Comparison of ENCODE assay signal across 9 mouse cellular contexts in the genomic region with DNA sequence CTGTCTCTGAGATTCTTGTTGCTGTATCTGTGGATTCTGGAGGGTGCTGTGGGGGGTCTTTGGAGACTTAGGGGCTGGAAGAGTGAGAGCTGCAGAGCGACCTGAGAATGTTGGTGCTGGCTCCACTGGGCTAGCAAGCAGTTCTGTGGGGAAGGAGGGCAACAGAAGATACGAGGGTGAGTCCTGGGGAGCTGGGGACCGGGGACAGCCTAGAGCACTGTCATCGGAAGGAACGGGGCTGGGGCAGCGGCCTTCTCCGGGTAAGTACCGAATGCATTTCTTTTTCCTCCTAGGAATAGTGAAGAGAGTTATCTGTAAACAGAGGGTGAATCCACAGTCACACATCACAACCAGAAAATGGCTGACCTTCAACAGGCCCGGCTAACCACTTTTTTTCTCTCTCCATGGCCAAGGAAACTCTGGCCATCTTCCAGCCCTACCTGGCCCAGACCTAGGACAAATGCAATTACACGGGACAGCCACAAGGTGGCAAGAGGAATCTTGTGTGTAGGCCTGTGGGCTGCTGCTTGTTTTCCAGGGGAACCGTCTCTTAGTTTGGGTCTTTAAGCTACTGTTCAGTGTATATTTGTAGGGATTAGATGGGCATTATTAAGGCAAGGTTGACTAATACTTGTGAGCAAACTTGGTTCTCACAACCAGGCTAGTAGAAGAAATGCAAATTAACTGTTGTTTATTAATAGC. TPM values are rescaled to one million over a fixed set of nuclear protein-coding genes. Genes with fewer than 3 reads are reported as not detected.
DNase-seq lines count a peak whose midpoint lies in the region; ATAC-seq and TF ChIP-seq lines count a peak whose summit lies in the region.
"Had no signal": no experiment of that assay in that cellular context is flagged by ENCODE, and none has a peak within 500 bp of the region (broad histone marks: within the 10 kb centered on the region; RNA-seq: fewer than 3 reads in every experiment).

No protein-coding gene starts in this region.

- no peak overlapping the region for H3K4me3 ChIP-seq in limb, embryonic 15.5 days
- no peak overlapping the region for H3K4me3 ChIP-seq in neural tube, embryonic 11.5 days (ENCODE audit: low read depth, low read length)
- H3K4me3 ChIP-seq: erythroblast, embryonic 14.5 days had no signal

- H3K4me2 ChIP-seq in limb, embryonic 15.5 days: no peak overlapping the region
- no peak overlapping the region for H3K4me2 ChIP-seq in neural tube, embryonic 11.5 days (ENCODE audit: low read depth)

- peak; percentile 66 for ATAC-seq in Patski
- peak; percentile 53; the same call in 1 of the 2 replicates for ATAC-seq in limb, embryonic 15.5 days (ENCODE audit: insufficient number of reproducible peaks, low FRiP score, low TSS enrichment, low read depth)
- no peak; the same call in 1 of the 2 replicates for ATAC-seq in neural tube, embryonic 11.5 days (ENCODE audit: insufficient read depth, low FRiP score, low TSS enrichment)

- CTCF ChIA-PET in Patski (lab: Charles Lee): interaction anchor here (0.6 to 2.9 kb wide), 16 partner anchors 9 to 97 kb away, joined by 3 to 30 read pairs (median 5); no protein-coding TSS in a partner anchor

- no peak overlapping the region for H3K9ac ChIP-seq in limb, embryonic 15.5 days
- no peak overlapping the region for H3K9ac ChIP-seq in neural tube, embryonic 11.5 days (ENCODE audit: low read length)

- POLR2A ChIA-PET in Patski (lab: Charles Lee): interaction anchor here (0.6 to 1.4 kb wide), 4 partner anchors 19 to 131 kb away, joined by 3 to 5 read pairs (median 3); no protein-coding TSS in a partner anchor

- H3K4me1 ChIP-seq in limb, embryonic 15.5 days: 0 out of 2 replicates have a peak, but pooled peaks cover 5% of the 10 kb centered on the region
- H3K4me1 ChIP-seq in neural tube, embryonic 11.5 days (ENCODE audit: control insufficient read depth, insufficient read depth, low read length): no peaks in the 10 kb centered on the region

- H3K27me3 ChIP-seq in Patski: no peaks in the 10 kb centered on the region
- H3K27me3 ChIP-seq in limb, embryonic 15.5 days: no peaks in the 10 kb centered on the region
- no peaks in the 10 kb centered on the region for H3K27me3 ChIP-seq in neural tube, embryonic 11.5 days (ENCODE audit: control insufficient read depth, insufficient read depth, low read length)

- peaks cover 25% of the 10 kb centered on the region for H3K36me3 ChIP-seq in limb, embryonic 15.5 days
- no peaks in the 10 kb centered on the region; the same call in 1 of the 2 replicates for H3K36me3 ChIP-seq in neural tube, embryonic 11.5 days (ENCODE audit: control insufficient read depth, insufficient read depth, low read length)

- 67% methylated on average over 11 of the region's 11 CpGs for WGBS in limb, embryonic 15.5 days
- 73% methylated on average over 11 of the region's 11 CpGs for WGBS in neural tube, embryonic 11.5 days

- H3K9me3 ChIP-seq in limb, embryonic 15.5 days: no peaks in the 10 kb centered on the region
- H3K9me3 ChIP-seq in neural tube, embryonic 11.5 days (ENCODE audit: control insufficient read depth, low read length): no peaks in the 10 kb centered on the region

- in situ Hi-C loops in Patski (cut with MboI; ENCODE audit: low pct_unique_long_range_greater_than_20kb): no loop called here

- TF ChIP-seq CTCF in Patski (IDR thresholded peaks at IDR 0.05): peak; percentile 90

- peak; percentile 76 for DNase-seq in 3T3-L1 (ENCODE audit: low read depth, low spot score)
- no peak for DNase-seq in Patski (ENCODE audit: low read depth, low spot score)
- DNase-seq in cerebellum, postnatal 25 days: peak; percentile 84 to 88
- peak; percentile 67 for DNase-seq in gastrocnemius, postnatal 10 days
- peak; percentile 91 for DNase-seq in kidney, adult 9 months
- peak; percentile 61 for DNase-seq in neural tube, embryonic 11.5 days (ENCODE audit: low spot score)
- peak; percentile 25 to 55 for DNase-seq in thymus, postnatal 10 days (ENCODE audit: low spot score in 2 of 2)

- H3K27ac ChIP-seq in limb, embryonic 15.5 days: no peak overlapping the region; the same call in 1 of the 2 replicates
- no peak overlapping the region for H3K27ac ChIP-seq in neural tube, embryonic 11.5 days (ENCODE audit: low read depth, low read length)

RNA-seq across cellular contexts. Expression of a gene that starts 22.0 kb away (rescaled TPM):
- polyA plus RNA-seq in Patski (2021): 485 TPM
- 100 to 1,000 TPM; 254 to 257 TPM for total RNA-seq in gastrocnemius, postnatal 10 days (2021)
- polyA plus RNA-seq in limb, embryonic 15.5 days (2015; fragmentation: Nextera tagmentation; extraction: Ambion mirVana): 702 and 744 TPM in 2 replicates
- 915 and 972 TPM in 2 replicates for polyA plus RNA-seq in neural tube, embryonic 11.5 days (2014; fragmentation: Nextera tagmentation; extraction: Ambion mirVana)

RNA-seq across cellular contexts. Expression of a gene that starts 29.0 kb away (rescaled TPM):
- 5.4 TPM for polyA plus RNA-seq in Patski (2021)
- total RNA-seq in gastrocnemius, postnatal 10 days (2021): 1 to 10 TPM; 2.0 to 4.6 TPM
- polyA plus RNA-seq in limb, embryonic 15.5 days (2015; fragmentation: Nextera tagmentation; extraction: Ambion mirVana): 9.6 and 9.8 TPM in 2 replicates
- polyA plus RNA-seq in neural tube, embryonic 11.5 days (2014; fragmentation: Nextera tagmentation; extraction: Ambion mirVana): 10.6 and 12.7 TPM in 2 replicates

RNA-seq across cellular contexts. Expression of a gene that starts 40.0 kb away (rescaled TPM):
- not detected for polyA plus RNA-seq in Patski (2021)
- total RNA-seq in gastrocnemius, postnatal 10 days (2021): not detected
- polyA plus RNA-seq in limb, embryonic 15.5 days (2015; fragmentation: Nextera tagmentation; extraction: Ambion mirVana): not detected in 2 replicates
- not detected in 2 replicates for polyA plus RNA-seq in neural tube, embryonic 11.5 days (2014; fragmentation: Nextera tagmentation; extraction: Ambion mirVana)
- polyA plus RNA-seq: erythroblast, embryonic 14.5 days had no signal
